Mouse (Mus musculus) bone marrow, adult 2 months (tissue): Measurements from ENCODE around the gene Arhgef11.

Experiments
- CTCF ChIP-seq: fragments of 200-500 bp; IDR thresholded peaks from 2 replicates; pipeline ENCODE4 v1.5.1; 2011; ENCODE audit warnings: low read length, control low read depth; ENCODE audit not compliant: control insufficient read depth, insufficient read depth
- POLR2A ChIP-seq: fragments of 200-500 bp; IDR thresholded peaks from 2 replicates; pipeline ENCODE4 v1.6.1; 2011; ENCODE audit warnings: low read depth, mild to moderate bottlenecking, control low read depth, low read length, borderline replicate concordance; ENCODE audit not compliant: control insufficient read depth

DNA sequence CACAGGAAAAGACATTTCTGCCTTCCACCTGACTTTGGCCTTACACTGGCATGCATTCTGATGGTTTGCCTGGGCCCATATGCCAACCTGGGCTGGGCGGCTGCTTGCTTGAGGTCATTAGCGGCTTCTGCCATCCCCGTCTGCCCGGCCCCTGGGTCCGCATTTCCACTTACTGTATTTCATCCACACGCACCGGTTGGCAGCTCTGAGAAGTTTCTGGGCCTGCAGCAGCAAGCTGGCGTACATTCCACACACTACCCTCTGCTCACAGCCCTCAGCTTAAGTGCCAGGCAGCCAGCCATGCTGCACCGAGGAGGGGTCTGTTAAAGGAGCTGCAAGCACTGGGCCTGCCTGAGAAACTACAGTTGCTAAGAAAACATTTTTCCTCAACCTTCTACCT, 13.5 kb downstream of the Arhgef11 start:
- TF ChIP-seq CTCF, result no peak
- no peak for TF ChIP-seq POLR2A
